Mouse (Mus musculus) E14TG2a.4 (cell line): ENCODE measurements around the gene Speer4c.
"Not testable (repeated sequence)": the region's sequence is repeated elsewhere in the genome, so short reads cannot be mapped to it uniquely, and the experiment has no call there.

Experiments
- CTCF ChIP-seq: conservative IDR thresholded peaks from 2 replicates; pipeline ENCODE4 v1.5.1; 2014; ENCODE audit warnings: low read length
- NANOG ChIP-seq: IDR thresholded peaks from 2 replicates; pipeline ENCODE4 v1.6.1; 2014; ENCODE audit warnings: borderline replicate concordance, low read length, mixed read lengths
- POU5F1 ChIP-seq: IDR thresholded peaks from 2 replicates; pipeline ENCODE4 v1.6.1; 2014; ENCODE audit warnings: low read length, borderline replicate concordance

DNA sequence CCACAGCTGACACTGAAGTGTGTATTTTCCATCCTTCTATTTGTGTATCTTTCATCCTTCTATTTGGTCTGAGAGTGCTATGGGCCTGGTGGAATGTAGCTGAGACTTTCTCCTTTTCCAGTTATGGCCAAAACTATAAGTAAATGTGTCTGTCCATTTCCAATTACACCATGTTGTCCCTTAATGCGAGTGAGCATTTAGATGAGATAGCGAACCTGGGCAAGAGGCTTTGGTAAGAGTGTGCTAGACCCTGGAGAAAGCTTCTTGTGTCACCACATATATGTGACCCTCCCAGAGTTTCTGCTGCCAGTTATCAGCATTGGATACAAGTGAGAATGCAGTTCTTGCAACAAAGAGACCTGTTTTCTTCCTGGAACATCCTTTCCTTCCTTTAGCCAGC is 35.2 kb downstream of the Speer4c start:
- TF ChIP-seq CTCF, NANOG, POU5F1: not testable (repeated sequence)
